9 mouse cellular contexts compared by ENCODE assay signal in genomic region chr3:126931884-126932506, GRCm38 (mm10).
DNase-seq lines count a peak whose midpoint lies in the region; ATAC-seq and TF ChIP-seq lines count a peak whose summit lies in the region.
"Had no signal": no experiment of that assay in that cellular context is flagged by ENCODE, and none has a peak within 500 bp of the region (broad histone marks: within the 10 kb centered on the region; RNA-seq: fewer than 3 reads in every experiment).

No protein-coding gene starts in this region.

- no peak overlapping the region for H3K27ac ChIP-seq in forebrain, embryonic 11.5 days (ENCODE audit: low read depth, low read length)
- H3K27ac ChIP-seq in forebrain, embryonic 10.5 days, result no peak overlapping the region
- H3K27ac ChIP-seq in liver, embryonic 14.5 days, result no peak overlapping the region
- H3K27ac ChIP-seq in midbrain, embryonic 16.5 days (ENCODE audit: low read length), result no peak overlapping the region

- no peaks in the 10 kb centered on the region for H3K9me3 ChIP-seq in forebrain, embryonic 11.5 days (ENCODE audit: control insufficient read depth, low read length)
- H3K9me3 ChIP-seq in forebrain, embryonic 10.5 days, result no peaks in the 10 kb centered on the region
- no peaks in the 10 kb centered on the region for H3K9me3 ChIP-seq in liver, embryonic 14.5 days (ENCODE audit: control insufficient read depth, low read length)
- H3K9me3 ChIP-seq in midbrain, embryonic 16.5 days (replicated peaks; ENCODE audit: control insufficient read depth, low read length, poor library complexity, severe bottlenecking), result no peaks in the 10 kb centered on the region

- ATAC-seq in forebrain, embryonic 11.5 days (replicated peaks; ENCODE audit: low FRiP score), result peak; percentile 51; the same call in 1 of the 2 replicates
- no peak for ATAC-seq in liver, embryonic 14.5 days (ENCODE audit: insufficient read depth)
- ATAC-seq in midbrain, embryonic 16.5 days, result peak; percentile 62; the same call in 1 of the 2 replicates

- H3K4me1 ChIP-seq in forebrain, embryonic 11.5 days (replicated peaks; ENCODE audit: control insufficient read depth, insufficient read depth, low read length), result no peaks in the 10 kb centered on the region
- no peaks in the 10 kb centered on the region for H3K4me1 ChIP-seq in forebrain, embryonic 10.5 days
- H3K4me1 ChIP-seq in liver, embryonic 14.5 days (replicated peaks; ENCODE audit: control insufficient read depth in 2 of 2, insufficient read depth in 2 of 2, low read length in 1 of 2), result no peaks in the 10 kb centered on the region
- H3K4me1 ChIP-seq in midbrain, embryonic 16.5 days (ENCODE audit: control insufficient read depth, insufficient read depth, low read length), result no peaks in the 10 kb centered on the region

- TF ChIP-seq CTCF in liver, embryonic 14.5 days (IDR thresholded peaks at IDR 0.05; ENCODE audit: low read depth), result peak; percentile 45

- H3K9ac ChIP-seq in forebrain, embryonic 11.5 days (ENCODE audit: low read length), result no peak overlapping the region
- no peak overlapping the region for H3K9ac ChIP-seq in liver, embryonic 14.5 days (replicated peaks)
- H3K9ac ChIP-seq in midbrain, embryonic 16.5 days (ENCODE audit: low read depth, low read length), result no peak overlapping the region

- no peaks in the 10 kb centered on the region; the same call in 1 of the 2 replicates for H3K36me3 ChIP-seq in forebrain, embryonic 11.5 days (ENCODE audit: control insufficient read depth, insufficient read depth, low read length)
- peaks cover 40% of the 10 kb centered on the region for H3K36me3 ChIP-seq in forebrain, embryonic 10.5 days (replicated peaks)
- H3K36me3 ChIP-seq in liver, embryonic 14.5 days (replicated peaks; ENCODE audit: control insufficient read depth, insufficient read depth, low read depth), result no peaks in the 10 kb centered on the region
- peaks cover 55% of the 10 kb centered on the region for H3K36me3 ChIP-seq in midbrain, embryonic 16.5 days (ENCODE audit: control insufficient read depth, insufficient read depth, low read length)

- no peak overlapping the region for H3K4me2 ChIP-seq in forebrain, embryonic 11.5 days (ENCODE audit: low read depth, low read length, severe bottlenecking)
- no peak overlapping the region for H3K4me2 ChIP-seq in liver, embryonic 14.5 days (ENCODE audit: low read depth)
- H3K4me2 ChIP-seq in midbrain, embryonic 16.5 days (ENCODE audit: low read length), result no peak overlapping the region

- 75% methylated on average over 4 of the region's 4 CpGs for WGBS in forebrain, embryonic 11.5 days
- 71% methylated on average over 4 of the region's 4 CpGs for WGBS in forebrain, embryonic 10.5 days
- 15% methylated on average over 4 of the region's 4 CpGs for WGBS in liver, embryonic 14.5 days (ENCODE audit: insufficient replicate concordance)
- 74% methylated on average over 4 of the region's 4 CpGs for WGBS in midbrain, embryonic 16.5 days

- DNase-seq in forebrain, embryonic 11.5 days (ENCODE audit: low spot score), result no peak
- DNase-seq in forebrain, embryonic 10.5 days (ENCODE audit: extremely low spot score, low spot score), result no peak
- peak in 1 of 3 experiments; percentile 10 for DNase-seq in liver, embryonic 14.5 days (ENCODE audit: low read depth in 3 of 3, low spot score in 3 of 3)
- DNase-seq in liver, result no peak
- peak; percentile 56 for DNase-seq in c-Kit-positive CD71-negative TER-119-negative erythroid progenitor cells, embryonic 14.5 days (ENCODE audit: low read depth)
- DNase-seq in yolk sac, embryonic 10.5 days (ENCODE audit: low spot score), result no peak
- no peak for DNase-seq in layer of hippocampus, adult 11-12 months (ENCODE audit: low spot score)
- DNase-seq: kidney, adult 9 months had no signal

- no peak for TF ChIP-seq EP300 in liver, embryonic 14.5 days (IDR thresholded peaks at IDR 0.05; ENCODE audit: low read depth)

- no peak overlapping the region for H3K4me3 ChIP-seq in forebrain, embryonic 11.5 days (ENCODE audit: low read depth, low read length)
- no peak overlapping the region for H3K4me3 ChIP-seq in forebrain, embryonic 10.5 days
- no peak overlapping the region for H3K4me3 ChIP-seq in liver, embryonic 14.5 days (ENCODE audit: insufficient read depth in 1 of 2, low read depth in 2 of 2, low read length in 2 of 2)
- no peak overlapping the region for H3K4me3 ChIP-seq in midbrain, embryonic 16.5 days (ENCODE audit: low read depth, low read length)

- no peaks in the 10 kb centered on the region for H3K27me3 ChIP-seq in forebrain, embryonic 11.5 days (ENCODE audit: control insufficient read depth, insufficient read depth, low read length)
- no peaks in the 10 kb centered on the region for H3K27me3 ChIP-seq in forebrain, embryonic 10.5 days (ENCODE audit: poor library complexity, severe bottlenecking)
- no peaks in the 10 kb centered on the region for H3K27me3 ChIP-seq in liver, embryonic 14.5 days (ENCODE audit: control insufficient read depth, insufficient read depth, low read length)
- H3K27me3 ChIP-seq in midbrain, embryonic 16.5 days (ENCODE audit: control insufficient read depth, insufficient read depth, low read depth, low read length), result no peaks in the 10 kb centered on the region
